Mouse (Mus musculus) liver, embryonic 11.5 days (tissue): ENCODE data around the gene Nfia. TPM values are rescaled to one million over a fixed set of nuclear protein-coding genes. Genes with fewer than 3 reads are reported as not detected.

ENCODE experiments used
- ATAC-seq: fragments of 200-750 bp; cut with Nextera tagmentation; replicated peaks from 2 replicates; pipeline ENCODE4 v1.8.0; 2017; ENCODE audit warnings: moderate number of reproducible peaks, mild to moderate bottlenecking, moderate TSS enrichment, moderate library complexity; ENCODE audit not compliant: low FRiP score
- DNase-seq: peaks from one replicate; pipeline ENCODE4 v3.0.0-alpha.2; 2017; ENCODE audit warnings: low spot score
- H3K27ac ChIP-seq: fragments of 300-500 bp; sonication (generic); 2 replicates; pipeline ENCODE4 v1.5.1; 2014; ENCODE audit warnings: mild to moderate bottlenecking, low read depth, low read length, control low read depth
- H3K27me3 ChIP-seq: fragments of 300-500 bp; sonication (generic); replicated peaks from 2 replicates; pipeline ENCODE4 v1.6.1; 2014; ENCODE audit warnings: low read length, mixed read lengths; ENCODE audit not compliant: control insufficient read depth, insufficient read depth
- H3K36me3 ChIP-seq: fragments of 300-500 bp; sonication (generic); 2 replicates; pipeline ENCODE4 v1.6.1; 2014; ENCODE audit warnings: mild to moderate bottlenecking, low read length, moderate library complexity, mixed read lengths; ENCODE audit not compliant: control insufficient read depth, insufficient read depth
- H3K4me1 ChIP-seq: fragments of 300-500 bp; sonication (generic); replicated peaks from 2 replicates; pipeline ENCODE4 v1.6.1; 2014; ENCODE audit warnings: low read length, mixed read lengths; ENCODE audit not compliant: control insufficient read depth, insufficient read depth
- H3K4me2 ChIP-seq: fragments of 300-500 bp; sonication (generic); 2 replicates; pipeline ENCODE4 v1.6.1; 2014; ENCODE audit warnings: mild to moderate bottlenecking, control low read depth, moderate library complexity
- H3K4me3 ChIP-seq: fragments of 300-500 bp; sonication (generic); 2 replicates; pipeline ENCODE4 v1.5.1; 2014; ENCODE audit warnings: low read depth, low read length, control low read depth
- H3K9ac ChIP-seq: fragments of 300-500 bp; sonication (generic); 2 replicates; pipeline ENCODE4 v1.6.1; 2014; ENCODE audit warnings: low read depth, low read length, control low read depth
- H3K9me3 ChIP-seq: fragments of 300-500 bp; sonication (generic); 2 replicates; pipeline ENCODE4 v1.6.1; 2016; ENCODE audit warnings: low read length, inconsistent platforms, mixed read lengths; ENCODE audit not compliant: control insufficient read depth
- WGBS: fragments of 180-500 bp; shearing (Covaris S2); extraction: QIAGEN DNeasy Blood & Tissue Kit; methylation state at CpG from one replicate; pipeline ENCODE4 v1.1.7; 2014; 5-methylcytosine and 5-hydroxymethylcytosine counted together
- polyA plus RNA-seq: library from polyadenylated mRNA; unstranded; fragments of >200 nt; fragmentation: Nextera tagmentation; extraction: Ambion mirVana; gene quantifications from 2 replicates; pipeline ENCODE4 v1.2.1, GENCODE M21; 2014

The Nfia gene
- polyA plus RNA-seq, 1 experiment from 2014 or later: 11.3 TPM

DNA sequence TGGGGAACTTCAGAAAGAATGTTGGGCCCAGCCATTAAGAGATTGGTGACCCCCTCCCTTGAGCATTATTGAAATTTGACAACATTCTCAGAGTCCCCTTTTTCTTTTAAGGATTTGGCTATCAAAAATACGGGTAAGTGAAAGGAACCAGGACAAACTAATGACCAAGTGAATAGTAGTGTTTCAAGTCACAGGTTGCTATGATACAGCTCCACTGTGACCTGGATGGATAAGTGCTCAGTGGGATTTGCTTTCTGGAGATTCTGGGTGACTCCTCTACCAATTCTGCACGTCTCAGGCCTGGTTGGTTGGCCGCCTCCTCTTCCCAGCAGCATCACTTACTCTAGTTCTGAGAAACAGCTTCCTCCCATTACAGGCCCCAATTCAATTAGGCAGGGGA lies 102.4 kb downstream of the Nfia start:
- WGBS: 69% methylated on average over 3 of the region's 3 CpGs
- Histone ChIP-seq H3K27me3 (no peaks in the 10 kb centered on the region), H3K9ac (no peak overlapping the region), H3K36me3 (no peaks in the 10 kb centered on the region), H3K4me2 (no peak overlapping the region), H3K9me3 (no peaks in the 10 kb centered on the region), H3K4me1 (no peaks in the 10 kb centered on the region), H3K27ac (no peak overlapping the region), H3K4me3 (no peak overlapping the region)
- no peak for ATAC-seq
- no peak for DNase-seq

DNA sequence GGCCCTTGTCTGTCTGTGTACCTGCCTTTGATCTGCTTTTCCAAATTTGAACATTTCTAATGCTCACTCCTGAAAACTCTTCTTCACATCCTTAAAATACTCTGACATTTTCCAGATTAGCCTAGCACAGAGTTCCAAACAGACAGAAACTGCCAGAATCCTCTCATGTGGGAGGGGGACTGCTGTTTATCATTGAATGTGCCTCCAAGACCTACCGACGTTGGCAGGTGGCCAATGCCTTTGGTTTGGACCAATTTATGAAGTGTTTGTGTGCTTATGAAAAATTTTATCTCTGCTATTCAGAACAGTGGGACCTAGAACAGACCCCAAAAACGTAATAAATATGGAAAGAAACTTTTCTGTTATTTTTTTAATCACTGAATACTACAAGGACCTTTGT lies 103.4 kb downstream of the Nfia start:
- Histone ChIP-seq H3K36me3 (no peaks in the 10 kb centered on the region), H3K27me3 (no peaks in the 10 kb centered on the region), H3K4me2 (no peak overlapping the region), H3K9ac (no peak overlapping the region), H3K4me1 (no peaks in the 10 kb centered on the region), H3K9me3 (no peaks in the 10 kb centered on the region), H3K27ac (no peak overlapping the region), H3K4me3 (no peak overlapping the region)
- WGBS: 63% methylated on average over 3 of the region's 3 CpGs
- no peak for ATAC-seq
- DNase-seq: no peak

DNA sequence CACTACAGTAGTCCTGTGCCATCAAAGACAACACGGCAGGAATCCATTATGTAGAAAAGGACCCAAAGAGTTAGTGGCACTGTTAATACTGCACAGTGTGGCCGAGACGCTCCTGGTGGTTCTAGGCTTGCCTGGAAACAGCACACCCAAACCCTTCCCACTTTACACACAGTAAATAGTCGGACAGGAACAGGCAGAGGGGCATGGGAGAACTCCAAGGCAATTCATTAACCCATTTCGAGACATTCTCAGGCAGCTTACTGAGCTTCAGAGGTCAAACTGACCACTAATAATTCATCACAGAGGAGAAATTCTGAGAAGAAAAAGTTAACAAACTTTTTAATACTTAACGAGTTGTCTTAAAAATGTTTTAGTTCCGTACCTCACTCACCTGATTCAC lies 107.2 kb downstream of the Nfia start:
- DNase-seq (no peak), ATAC-seq (no peak)
- H3K27ac ChIP-seq: no peak overlapping the region
- no peak overlapping the region for H3K4me2 ChIP-seq
- H3K4me3 ChIP-seq: no peak overlapping the region
- no peak overlapping the region for H3K9ac ChIP-seq
- H3K9me3 ChIP-seq: no peaks in the 10 kb centered on the region
- no peaks in the 10 kb centered on the region for H3K4me1 ChIP-seq
- no peaks in the 10 kb centered on the region for H3K36me3 ChIP-seq
- H3K27me3 ChIP-seq: no peaks in the 10 kb centered on the region
- WGBS: 74% methylated on average over 7 of the region's 7 CpGs

- DNase-seq (no peak), ATAC-seq (no peak)
- Histone ChIP-seq H3K27me3 (no peaks in the 10 kb centered on the region), H3K27ac (no peak overlapping the region), H3K36me3 (no peaks in the 10 kb centered on the region), H3K9me3 (no peaks in the 10 kb centered on the region), H3K4me2 (no peak overlapping the region), H3K4me3 (no peak overlapping the region), H3K9ac (no peak overlapping the region), H3K4me1 (no peaks in the 10 kb centered on the region)
- 84% methylated on average over 9 of the region's 9 CpGs for WGBS
These were observed 107.9 kb downstream of the Nfia start for GRCm38 (mm10) chr4:97880120-97881055.

- Histone ChIP-seq H3K27ac (no peak overlapping the region), H3K9me3 (no peaks in the 10 kb centered on the region), H3K4me2 (no peak overlapping the region), H3K4me3 (no peak overlapping the region), H3K4me1 (no peaks in the 10 kb centered on the region), H3K27me3 (no peaks in the 10 kb centered on the region), H3K36me3 (no peaks in the 10 kb centered on the region), H3K9ac (no peak overlapping the region)
- DNase-seq (no peak), ATAC-seq (no peak)
- WGBS: 89% methylated on average over 5 of the region's 5 CpGs
These were observed 113.0 kb downstream of the Nfia start for GRCm38 (mm10) chr4:97885574-97885973.

GRCm38 (mm10) chr4:97886220-97886619 lies 113.7 kb downstream of the Nfia start:
- H3K36me3 ChIP-seq: no peaks in the 10 kb centered on the region
- DNase-seq (no peak), ATAC-seq (no peak)
- 88% methylated on average over 5 of the region's 5 CpGs for WGBS
- H3K4me3 ChIP-seq: no peak overlapping the region
- H3K9ac ChIP-seq: no peak overlapping the region
- no peak overlapping the region for H3K4me2 ChIP-seq
- no peaks in the 10 kb centered on the region for H3K9me3 ChIP-seq
- no peak overlapping the region for H3K27ac ChIP-seq
- H3K27me3 ChIP-seq: no peaks in the 10 kb centered on the region
- H3K4me1 ChIP-seq: no peaks in the 10 kb centered on the region

DNA sequence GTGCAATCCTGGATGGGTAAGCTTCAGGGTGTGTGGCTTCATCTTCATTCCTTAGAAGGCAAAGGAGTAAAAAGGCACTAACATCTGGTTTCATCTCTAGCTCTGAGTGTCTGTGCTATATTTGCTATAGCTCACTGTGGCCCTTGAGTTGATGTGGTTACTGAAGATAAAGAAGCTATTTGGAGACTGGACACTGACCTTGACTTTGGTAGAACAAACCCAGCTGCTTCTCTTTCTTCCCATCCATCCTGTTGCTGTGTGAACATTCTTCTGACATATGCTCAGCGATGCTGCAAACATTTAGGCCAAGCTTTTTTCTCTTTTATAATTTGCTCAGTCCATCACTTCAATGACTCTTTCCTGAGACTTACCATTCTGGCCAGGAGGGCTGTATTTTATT lies 114.7 kb downstream of the Nfia start:
- no peak overlapping the region for H3K4me2 ChIP-seq
- 92% methylated on average over 1 of the region's 1 CpGs for WGBS
- no peaks in the 10 kb centered on the region for H3K9me3 ChIP-seq
- H3K9ac ChIP-seq: no peak overlapping the region
- DNase-seq (no peak), ATAC-seq (no peak)
- no peaks in the 10 kb centered on the region for H3K27me3 ChIP-seq
- H3K4me3 ChIP-seq: no peak overlapping the region
- no peaks in the 10 kb centered on the region for H3K36me3 ChIP-seq
- no peak overlapping the region for H3K27ac ChIP-seq
- H3K4me1 ChIP-seq: no peaks in the 10 kb centered on the region

GRCm38 (mm10) chr4:97891063-97891462 lies 118.5 kb downstream of the Nfia start:
- H3K27me3 ChIP-seq: no peaks in the 10 kb centered on the region
- H3K4me1 ChIP-seq: no peaks in the 10 kb centered on the region
- no peaks in the 10 kb centered on the region for H3K36me3 ChIP-seq
- H3K9me3 ChIP-seq: no peaks in the 10 kb centered on the region
- no peak for DNase-seq
- no peak overlapping the region for H3K9ac ChIP-seq
- H3K4me2 ChIP-seq: no peak overlapping the region
- 62% methylated on average over 3 of the region's 3 CpGs for WGBS
- no peak for ATAC-seq
- no peak overlapping the region for H3K27ac ChIP-seq
- H3K4me3 ChIP-seq: no peak overlapping the region

DNA sequence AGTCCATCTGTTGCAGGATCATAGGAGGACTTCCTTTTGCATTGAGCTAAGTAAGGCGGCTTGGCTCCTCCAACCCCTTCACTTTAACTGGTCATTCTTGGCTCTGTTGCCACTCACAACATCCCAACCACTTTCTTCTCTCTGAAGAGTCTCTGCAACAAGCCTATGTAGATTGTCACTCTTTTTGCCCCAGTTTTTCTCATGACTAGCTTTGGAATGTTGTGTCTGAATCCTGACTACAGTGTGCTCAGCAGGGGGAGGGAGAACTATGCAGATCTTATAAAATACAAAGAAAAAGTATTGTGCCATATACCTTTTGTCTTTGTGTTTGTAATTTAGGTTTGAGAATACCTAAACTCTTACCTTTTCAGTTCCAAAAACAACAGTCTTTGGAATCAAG lies 119.1 kb downstream of the Nfia start:
- 80% methylated on average over 1 of the region's 1 CpGs for WGBS
- no peak overlapping the region for H3K4me3 ChIP-seq
- no peak overlapping the region for H3K9ac ChIP-seq
- H3K27ac ChIP-seq: no peak overlapping the region
- no peaks in the 10 kb centered on the region for H3K4me1 ChIP-seq
- H3K36me3 ChIP-seq: no peaks in the 10 kb centered on the region
- H3K4me2 ChIP-seq: no peak overlapping the region
- H3K27me3 ChIP-seq: no peaks in the 10 kb centered on the region
- H3K9me3 ChIP-seq: no peaks in the 10 kb centered on the region
- ATAC-seq: no peak
- DNase-seq: no peak
